Mouse (Mus musculus): ENCODE measurements around the gene Serpine1.

GRCm38 (mm10) chr5:137074191-137074651, 2.2 kb upstream of the Serpine1 start:
- no peak for TF ChIP-seq TAL1 (IDR thresholded peaks at IDR 0.05; ENCODE audit: low read length)
- no peak for TF ChIP-seq GATA1 (IDR thresholded peaks at IDR 0.05; ENCODE audit: low read length)

Measured in erythroblast, embryonic 14.5 days (primary cell).